Mouse (Mus musculus): ENCODE measurements around the gene Gsto1.

DNA sequence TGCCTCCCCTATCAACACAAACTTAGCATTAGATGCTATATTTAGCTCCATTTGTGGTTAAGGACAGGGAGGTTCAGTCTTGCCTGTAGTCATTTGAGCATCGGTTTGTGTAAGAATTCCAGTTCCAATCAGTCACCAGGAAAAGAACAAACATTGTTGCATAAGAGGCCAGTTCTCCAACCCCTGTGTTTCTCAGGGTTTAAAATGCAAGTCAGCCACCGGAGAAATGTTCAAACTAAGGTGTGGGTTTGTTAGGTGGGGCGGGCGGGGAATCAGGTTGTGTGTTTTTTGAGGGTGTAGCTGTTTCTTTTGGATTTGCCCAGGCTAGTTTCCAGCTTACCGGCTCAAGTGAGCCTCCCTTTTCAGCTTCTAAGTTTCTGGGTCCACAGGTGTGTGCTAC, 20.2 kb upstream of the Gsto1 start:
- no peak for TF ChIP-seq POLR2A (IDR thresholded peaks at IDR 0.05; ENCODE audit: control insufficient read depth, extremely low read depth, insufficient read depth, low read length, poor library complexity)
- TF ChIP-seq CTCF (IDR thresholded peaks at IDR 0.05; ENCODE audit: borderline replicate concordance, control insufficient read depth, extremely low read depth, insufficient read depth, low read length, poor library complexity), result no peak

Data from thymus, adult 2 months (tissue).